Mouse (Mus musculus) hindbrain, postnatal 0 days (tissue): ENCODE results near the gene Krt222. TPM values are rescaled to one million over a fixed set of nuclear protein-coding genes. Genes with fewer than 3 reads are reported as not detected.
A peak's percentile ranks its signal among the peaks of the same experiment; 100 is the strongest.

Experiments
- ATAC-seq: fragments of 200-750 bp; cut with Nextera tagmentation; 2 replicates; pipeline ENCODE4 v1.8.0; 2017; ENCODE audit warnings: mild to moderate bottlenecking, moderate TSS enrichment, moderate library complexity
- DNase-seq: peaks from one replicate; pipeline ENCODE4 v3.0.0-alpha.2; 2015; ENCODE audit warnings: low spot score
- H3K27ac ChIP-seq: fragments of 300-500 bp; sonication (generic); 2 replicates; pipeline ENCODE4 v1.5.1; 2014; ENCODE audit warnings: mild to moderate bottlenecking
- H3K27me3 ChIP-seq: fragments of 300-500 bp; sonication (generic); 2 replicates; pipeline ENCODE4 v1.6.1; 2014; ENCODE audit warnings: low read length, mixed read lengths; ENCODE audit not compliant: insufficient read depth
- H3K36me3 ChIP-seq: fragments of 300-500 bp; sonication (generic); 2 replicates; pipeline ENCODE4 v1.6.1; 2014; ENCODE audit warnings: low read length, mixed read lengths; ENCODE audit not compliant: insufficient read depth
- H3K4me1 ChIP-seq: fragments of 300-500 bp; sonication (generic); 2 replicates; pipeline ENCODE4 v1.6.1; 2014; ENCODE audit warnings: antibody characterized with exemption, low read length, mixed read lengths; ENCODE audit not compliant: insufficient read depth
- H3K4me2 ChIP-seq: fragments of 300-500 bp; sonication (generic); 2 replicates; pipeline ENCODE4 v1.6.1; 2014; ENCODE audit warnings: low read depth, mild to moderate bottlenecking, low read length, moderate library complexity, mixed read lengths
- H3K4me3 ChIP-seq: fragments of 300-500 bp; sonication (generic); 2 replicates; pipeline ENCODE4 v1.5.1; 2014; ENCODE audit warnings: low read length
- H3K9ac ChIP-seq: fragments of 300-500 bp; sonication (generic); replicated peaks from 2 replicates; pipeline ENCODE4 v1.6.1; 2014; ENCODE audit warnings: mild to moderate bottlenecking, low read length, moderate library complexity, mixed read lengths
- H3K9me3 ChIP-seq: fragments of 300-500 bp; sonication (generic); 2 replicates; pipeline ENCODE4 v1.6.1; 2016; ENCODE audit warnings: low read length, mixed read lengths
- CTCF ChIP-seq: IDR thresholded peaks from 2 replicates; pipeline ENCODE4 v1.5.1; 2016; ENCODE audit warnings: antibody characterized with exemption, control low read depth, low read depth
- WGBS: fragments of 180-500 bp; shearing (Covaris S2); extraction: QIAGEN DNeasy Blood & Tissue Kit; methylation state at CpG from one replicate; pipeline ENCODE4 v1.1.7; 2014; 5-methylcytosine and 5-hydroxymethylcytosine counted together
- polyA plus RNA-seq: library from polyadenylated mRNA; unstranded; fragments of >200 nt; fragmentation: Nextera tagmentation; extraction: Ambion mirVana; gene quantifications from 2 replicates; pipeline ENCODE4 v1.2.1, GENCODE M21; 2015
- total RNA-seq: library from RNA; depleted of rRNA; stranded (reverse); fragments of >200 nt; gene quantifications from 2 replicates; pipeline ENCODE4 v1.2.3, GENCODE M21; 2014

The Krt222 gene
- total and polyA plus RNA-seq, 2 experiments from 2014 or later: 10.7 to 12.9 TPM

GRCm38 (mm10) chr11:99276786-99277185 is 32.9 kb upstream of the Krt222 start:
- ATAC-seq: no peak
- Histone ChIP-seq H3K36me3 (no peaks in the 10 kb centered on the region), H3K4me1 (no peaks in the 10 kb centered on the region), H3K27me3 (no peaks in the 10 kb centered on the region), H3K9ac (no peak overlapping the region), H3K27ac (no peak overlapping the region), H3K4me3 (no peak overlapping the region), H3K9me3 (no peaks in the 10 kb centered on the region), H3K4me2 (no peak overlapping the region)
- no peak for TF ChIP-seq CTCF
- DNase-seq: no peak
- WGBS: 62% methylated on average over 7 of the region's 7 CpGs

- Histone ChIP-seq H3K9me3 (no peaks in the 10 kb centered on the region), H3K4me1 (no peaks in the 10 kb centered on the region), H3K9ac (no peak overlapping the region), H3K4me2 (no peak overlapping the region), H3K4me3 (no peak overlapping the region), H3K36me3 (no peaks in the 10 kb centered on the region), H3K27ac (no peak overlapping the region), H3K27me3 (no peaks in the 10 kb centered on the region)
- 90% methylated on average over 6 of the region's 6 CpGs for WGBS
- TF ChIP-seq CTCF: no peak
- DNase-seq: no peak
- no peak for ATAC-seq
These were observed 31.7 kb upstream of the Krt222 start for GRCm38 (mm10) chr11:99275624-99276023.

GRCm38 (mm10) chr11:99272721-99273120 is 28.8 kb upstream of the Krt222 start:
- no peak overlapping the region for H3K4me3 ChIP-seq
- no peaks in the 10 kb centered on the region for H3K9me3 ChIP-seq
- H3K36me3 ChIP-seq: no peaks in the 10 kb centered on the region
- ATAC-seq (no peak), DNase-seq (no peak)
- no peak overlapping the region for H3K27ac ChIP-seq
- 90% methylated on average over 4 of the region's 4 CpGs for WGBS
- H3K27me3 ChIP-seq: no peaks in the 10 kb centered on the region
- no peak for TF ChIP-seq CTCF
- no peaks in the 10 kb centered on the region for H3K4me1 ChIP-seq
- no peak overlapping the region for H3K4me2 ChIP-seq
- H3K9ac ChIP-seq: no peak overlapping the region

GRCm38 (mm10) chr11:99269192-99269591 is 25.3 kb upstream of the Krt222 start:
- H3K4me1 ChIP-seq: no peaks in the 10 kb centered on the region
- H3K27me3 ChIP-seq: no peaks in the 10 kb centered on the region
- no peak overlapping the region for H3K4me3 ChIP-seq
- H3K9me3 ChIP-seq: no peaks in the 10 kb centered on the region
- ATAC-seq (no peak), DNase-seq (no peak)
- no peaks in the 10 kb centered on the region for H3K36me3 ChIP-seq
- TF ChIP-seq CTCF: no peak
- WGBS: 74% methylated on average over 7 of the region's 7 CpGs
- no peak overlapping the region for H3K4me2 ChIP-seq
- no peak overlapping the region for H3K9ac ChIP-seq
- no peak overlapping the region for H3K27ac ChIP-seq

GRCm38 (mm10) chr11:99265796-99266195 is 21.9 kb upstream of the Krt222 start:
- Histone ChIP-seq H3K4me2 (no peak overlapping the region), H3K36me3 (no peaks in the 10 kb centered on the region), H3K27me3 (no peaks in the 10 kb centered on the region), H3K4me1 (no peaks in the 10 kb centered on the region), H3K9ac (no peak overlapping the region), H3K9me3 (no peaks in the 10 kb centered on the region), H3K4me3 (no peak overlapping the region), H3K27ac (peak overlapping the region; percentile 32; the same call in 1 of the 2 replicates)
- no peak for TF ChIP-seq CTCF
- no peak for ATAC-seq
- DNase-seq: peak; percentile 21
- WGBS: 12% methylated on average over 9 of the region's 9 CpGs

GRCm38 (mm10) chr11:99265220-99265619 is 21.3 kb upstream of the Krt222 start:
- Histone ChIP-seq H3K27ac (no peak overlapping the region), H3K9ac (no peak overlapping the region), H3K4me1 (no peaks in the 10 kb centered on the region), H3K36me3 (no peaks in the 10 kb centered on the region), H3K4me2 (no peak overlapping the region), H3K4me3 (no peak overlapping the region), H3K9me3 (no peaks in the 10 kb centered on the region), H3K27me3 (no peaks in the 10 kb centered on the region)
- no peak for ATAC-seq
- DNase-seq: no peak
- TF ChIP-seq CTCF: no peak
- 70% methylated on average over 9 of the region's 9 CpGs for WGBS

GRCm38 (mm10) chr11:99256213-99256612 is 12.3 kb upstream of the Krt222 start:
- TF ChIP-seq CTCF: peak; percentile 16; the same call in 1 of the 2 replicates
- Histone ChIP-seq H3K9ac (no peak overlapping the region), H3K36me3 (no peaks in the 10 kb centered on the region), H3K4me1 (no peaks in the 10 kb centered on the region), H3K27me3 (no peaks in the 10 kb centered on the region), H3K4me2 (no peak overlapping the region), H3K4me3 (no peak overlapping the region), H3K27ac (no peak overlapping the region), H3K9me3 (no peaks in the 10 kb centered on the region)
- no peak for ATAC-seq
- WGBS: 72% methylated on average over 4 of the region's 4 CpGs
- DNase-seq: no peak
